Mouse (Mus musculus): ENCODE measurements at regions not wholly inside any gene's neighbourhood (a gene's known extent, or its start where the extent isn't known, plus 50 kb on each side); places are given as distances from the start of the nearest gene placed in this dataset.
A peak's percentile ranks its signal among the peaks of the same experiment; 100 is the strongest.
"Not testable (repeated sequence)": the region's sequence is repeated elsewhere in the genome, so short reads cannot be mapped to it uniquely, and the experiment has no call there.

GRCm38 (mm10) chr14:19327321-19327720 is 91.4 kb downstream of the Gm21738 start:
- DNase-seq (ENCODE audit: low read depth, low spot score): no peak

GRCm38 (mm10) chr14:19311614-19312013 is 107.1 kb downstream of the Gm21738 start:
- no peak for DNase-seq (ENCODE audit: low read depth, low spot score)

GRCm38 (mm10) chr14:19302859-19303258 is 115.9 kb downstream of the Gm21738 start:
- not testable (repeated sequence) for DNase-seq (ENCODE audit: low read depth, low spot score)

GRCm38 (mm10) chr14:19279096-19279495 is 139.6 kb downstream of the Gm21738 start:
- DNase-seq (ENCODE audit: low read depth, low spot score): no peak

GRCm38 (mm10) chr14:19277777-19278385 is 140.8 kb downstream of the Gm21738 start:
- DNase-seq (ENCODE audit: low read depth, low spot score): peak; percentile 98
